Mouse (Mus musculus): ENCODE results near the gene Pjvk. TPM values are rescaled to one million over a fixed set of nuclear protein-coding genes. Genes with fewer than 3 reads are reported as not detected.
"Not testable (repeated sequence)": the region's sequence is repeated elsewhere in the genome, so short reads cannot be mapped to it uniquely, and the experiment has no call there.

Pjvk gene
- polyA plus RNA-seq (2012; rRNA removed), result 0.42 and 0.55 TPM in 2 replicates

DNA sequence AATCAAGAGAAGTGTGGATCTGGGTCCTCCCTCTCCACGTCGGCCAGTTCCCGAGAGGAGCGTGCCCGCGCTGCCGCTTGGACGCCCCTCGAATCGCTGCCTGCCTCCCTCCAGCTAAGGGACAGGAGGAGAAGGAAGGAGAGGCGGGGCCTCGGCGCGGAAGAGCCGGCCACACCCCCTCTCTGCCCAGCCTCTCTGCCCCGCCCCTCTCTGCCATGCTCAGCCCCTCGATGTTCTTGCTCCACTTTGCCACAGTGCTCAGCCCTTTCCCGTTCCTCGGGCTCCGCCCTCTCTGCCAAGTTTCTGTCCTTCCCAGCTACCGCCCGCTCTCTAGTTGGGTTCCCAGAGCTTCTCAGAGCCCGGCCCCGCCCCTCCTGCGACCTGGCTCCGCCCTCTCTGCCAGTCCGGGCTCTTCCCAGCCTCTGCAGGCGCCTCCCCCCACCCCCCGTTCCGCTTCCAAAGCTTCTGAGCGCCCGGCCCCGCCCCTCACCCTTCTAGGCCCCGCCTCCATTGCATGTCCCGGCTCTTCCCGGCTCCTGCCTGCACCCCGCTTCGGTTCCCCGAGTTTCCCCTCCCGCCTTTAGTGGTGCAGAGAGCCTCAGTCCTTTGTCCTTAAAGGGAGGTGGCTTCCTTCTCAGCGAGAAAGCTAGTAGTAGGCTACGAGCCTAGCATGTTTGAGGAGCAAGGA, at the start of gene Pjvk, which contains the start of gene Prkra:
TSS of gene Pjvk (plus strand) at position 594 of the 688 bp plus-strand sequence.
TSS of gene Prkra (minus strand) at position 133 of the 688 bp plus-strand sequence.
- DNase-seq (ENCODE audit: low read depth), result peak; percentile 100
- peak; percentile 44; the same call in 1 of the 2 replicates for TF ChIP-seq POLR2A (IDR thresholded peaks at IDR 0.05; ENCODE audit: borderline replicate concordance, extremely low read depth, insufficient read depth, insufficient read length, poor library complexity, severe bottlenecking)
- TF ChIP-seq CTCF (IDR thresholded peaks at IDR 0.05; ENCODE audit: borderline replicate concordance, extremely low read depth, insufficient read depth, insufficient read length), result no peak

DNA sequence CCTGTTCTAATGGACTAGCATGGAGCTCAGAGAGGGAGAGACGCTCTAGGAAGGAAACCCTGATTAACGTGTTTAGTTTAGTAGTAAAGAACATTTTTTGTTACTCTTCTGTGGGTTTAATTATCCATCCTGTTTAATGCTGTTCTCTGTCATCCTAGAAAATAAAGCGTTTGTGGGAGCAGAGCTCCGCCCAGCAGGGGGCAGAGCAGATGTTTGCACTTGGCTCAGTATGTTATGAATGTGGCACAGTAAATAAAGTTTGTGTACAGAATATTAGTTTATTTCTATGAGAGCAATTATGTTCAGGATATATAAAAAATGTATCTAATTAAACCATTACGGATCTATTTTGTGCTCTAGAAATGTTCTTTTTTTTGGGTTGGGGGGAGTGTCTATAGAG, 49.1 kb upstream of the Pjvk start:
- DNase-seq (ENCODE audit: low read depth), result peak; percentile 19
- TF ChIP-seq POLR2A (IDR thresholded peaks at IDR 0.05; ENCODE audit: borderline replicate concordance, extremely low read depth, insufficient read depth, insufficient read length, poor library complexity, severe bottlenecking) (no peak), CTCF (IDR thresholded peaks at IDR 0.05; ENCODE audit: borderline replicate concordance, extremely low read depth, insufficient read depth, insufficient read length) (peak; percentile 32; the same call in 1 of the 2 replicates)

DNA sequence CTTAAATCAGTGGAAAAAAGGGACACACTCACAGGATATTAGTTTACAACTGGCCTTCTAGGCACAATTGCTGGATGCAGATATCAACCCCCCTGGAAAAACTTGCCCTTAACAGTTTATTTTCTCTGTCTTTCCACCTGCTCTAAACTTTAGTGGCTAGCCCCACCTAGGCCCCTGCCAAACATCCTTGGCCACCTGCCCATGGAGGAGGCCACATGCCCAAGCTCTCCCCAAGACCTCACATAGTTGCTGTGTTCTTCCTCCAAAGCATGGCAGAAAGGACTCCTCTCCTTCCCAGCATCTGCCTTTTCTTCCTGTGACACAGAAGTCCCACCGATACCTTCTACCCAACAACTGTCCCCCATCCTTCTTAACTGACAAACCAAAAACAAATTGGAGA, 46.0 kb upstream of the Pjvk start:
- no peak for DNase-seq (ENCODE audit: low read depth)
- no peak for TF ChIP-seq POLR2A (IDR thresholded peaks at IDR 0.05; ENCODE audit: borderline replicate concordance, extremely low read depth, insufficient read depth, insufficient read length, poor library complexity, severe bottlenecking)
- no peak for TF ChIP-seq CTCF (IDR thresholded peaks at IDR 0.05; ENCODE audit: borderline replicate concordance, extremely low read depth, insufficient read depth, insufficient read length)

DNA sequence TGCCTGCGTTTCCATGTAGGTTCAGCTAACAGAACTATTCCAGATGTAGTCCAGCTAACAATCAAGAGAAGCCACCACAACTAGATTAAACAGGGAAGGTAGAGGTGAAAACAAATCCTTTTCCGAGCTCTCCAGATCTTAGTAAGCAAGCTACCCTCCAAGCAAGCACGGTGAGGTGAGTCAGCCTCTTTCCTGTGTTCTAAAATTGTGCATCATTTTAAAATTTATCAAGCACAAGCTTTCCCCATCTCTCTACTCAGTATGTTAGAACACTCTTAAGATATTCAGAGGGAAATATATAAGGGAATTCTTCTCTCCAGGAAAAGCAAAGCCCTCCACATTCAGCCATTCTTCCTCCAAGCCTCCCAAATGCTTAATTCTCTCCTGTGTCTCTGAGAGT, 41.6 kb upstream of the Pjvk start:
- no peak for DNase-seq (ENCODE audit: low read depth)
- TF ChIP-seq POLR2A (IDR thresholded peaks at IDR 0.05; ENCODE audit: borderline replicate concordance, extremely low read depth, insufficient read depth, insufficient read length, poor library complexity, severe bottlenecking), result no peak
- TF ChIP-seq CTCF (IDR thresholded peaks at IDR 0.05; ENCODE audit: borderline replicate concordance, extremely low read depth, insufficient read depth, insufficient read length), result no peak

DNA sequence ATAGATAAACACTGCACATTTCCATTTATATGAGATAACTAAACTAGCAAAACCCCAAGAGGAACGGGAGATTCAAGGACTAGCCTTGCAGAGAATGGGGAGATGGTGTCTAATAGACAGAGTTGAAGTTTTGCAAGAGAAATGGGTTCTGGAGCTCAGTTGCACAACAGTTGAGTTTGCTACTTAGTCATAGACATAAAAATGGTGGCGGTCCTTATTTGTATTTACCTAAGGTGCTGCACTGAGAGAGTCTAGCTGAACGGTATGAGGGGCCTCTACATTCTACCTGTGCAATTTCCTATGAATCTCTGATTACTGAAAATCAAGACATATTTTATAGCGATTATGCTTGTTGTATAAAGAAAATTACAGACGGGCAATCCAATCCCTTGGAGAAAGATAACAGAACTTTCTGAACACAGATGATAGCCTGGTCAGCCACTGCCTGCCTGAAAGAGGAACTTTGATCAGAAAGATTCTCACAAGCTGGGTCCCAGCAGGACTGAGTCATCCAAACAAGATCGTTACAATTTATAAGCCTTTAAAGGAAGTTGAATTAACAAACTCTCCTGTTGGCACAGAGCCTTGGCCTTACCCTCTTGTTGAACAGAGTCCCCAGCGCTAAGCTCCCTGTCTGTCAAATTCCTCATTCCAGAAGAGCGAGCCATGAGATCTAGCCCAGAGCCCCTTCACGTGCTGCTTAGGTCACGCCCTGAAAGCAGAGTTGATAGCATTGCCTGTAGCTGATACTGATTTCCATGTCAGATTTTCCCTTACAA, 37.8 kb upstream of the Pjvk start:
- no peak for TF ChIP-seq CTCF (IDR thresholded peaks at IDR 0.05; ENCODE audit: borderline replicate concordance, extremely low read depth, insufficient read depth, insufficient read length)
- no peak for TF ChIP-seq POLR2A (IDR thresholded peaks at IDR 0.05; ENCODE audit: borderline replicate concordance, extremely low read depth, insufficient read depth, insufficient read length, poor library complexity, severe bottlenecking)
- peak; percentile 25 for DNase-seq (ENCODE audit: low read depth)

DNA sequence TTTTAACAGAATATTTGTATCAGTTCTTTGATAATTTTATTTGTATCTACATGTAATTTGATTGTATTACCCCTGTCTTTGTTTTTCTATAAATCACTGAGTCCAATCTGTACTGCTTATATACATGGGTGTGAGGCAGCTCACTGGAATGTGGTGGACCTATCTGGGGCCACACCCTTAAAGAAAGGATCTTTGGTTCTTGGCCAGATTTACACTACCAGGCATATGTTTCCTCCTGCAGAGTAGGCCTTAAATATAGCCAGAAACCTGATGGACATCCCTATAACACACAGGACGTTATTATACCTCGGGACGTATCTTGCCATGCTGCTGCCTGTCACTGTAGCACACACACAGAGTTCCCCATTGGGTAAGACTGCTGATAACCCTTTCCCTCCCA, 36.3 kb upstream of the Pjvk start:
- no peak for DNase-seq (ENCODE audit: low read depth)
- TF ChIP-seq POLR2A (IDR thresholded peaks at IDR 0.05; ENCODE audit: borderline replicate concordance, extremely low read depth, insufficient read depth, insufficient read length, poor library complexity, severe bottlenecking) (no peak), CTCF (IDR thresholded peaks at IDR 0.05; ENCODE audit: borderline replicate concordance, extremely low read depth, insufficient read depth, insufficient read length) (no peak)

DNA sequence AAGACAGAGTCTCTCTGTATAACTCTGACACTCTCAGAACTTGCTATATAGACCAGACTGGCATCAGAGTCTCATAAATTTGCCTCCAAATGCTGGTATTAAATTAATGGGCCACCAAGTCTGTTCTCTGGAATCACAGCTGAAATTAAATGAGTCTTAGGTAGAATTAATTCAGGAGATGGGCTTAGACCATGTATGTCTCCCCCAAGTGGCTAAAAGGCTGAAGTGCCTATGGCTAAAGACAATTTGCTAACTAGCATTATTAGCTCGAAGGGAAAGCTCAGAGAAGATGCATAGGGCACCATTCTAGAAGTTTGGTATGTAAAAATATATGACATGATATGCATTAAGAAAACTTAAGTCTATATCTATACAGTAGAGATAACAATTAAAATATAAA, 30.2 kb upstream of the Pjvk start:
- peak; percentile 84 for DNase-seq (ENCODE audit: low read depth)
- TF ChIP-seq POLR2A (IDR thresholded peaks at IDR 0.05; ENCODE audit: borderline replicate concordance, extremely low read depth, insufficient read depth, insufficient read length, poor library complexity, severe bottlenecking), result no peak
- peak; percentile 57; the same call in 1 of the 2 replicates for TF ChIP-seq CTCF (IDR thresholded peaks at IDR 0.05; ENCODE audit: borderline replicate concordance, extremely low read depth, insufficient read depth, insufficient read length)

DNA sequence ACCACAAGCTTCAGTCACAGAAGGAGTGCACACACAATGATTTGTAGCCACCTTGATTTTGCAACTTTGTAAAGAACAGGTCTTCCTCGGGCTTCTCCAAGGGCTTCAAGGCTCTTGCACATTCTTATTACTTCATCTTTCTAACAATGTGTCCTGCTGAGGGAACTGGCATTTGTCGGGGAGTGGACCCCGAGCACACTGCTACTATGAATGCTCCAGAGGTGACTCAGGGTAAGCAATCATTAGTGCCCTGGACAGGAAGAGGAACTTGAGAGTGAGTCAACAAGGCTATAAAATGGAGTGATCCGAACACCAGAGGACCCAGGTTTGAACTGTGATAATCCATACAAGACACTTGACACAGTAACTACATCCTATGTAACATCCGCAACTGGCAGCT, 28.1 kb upstream of the Pjvk start:
- no peak for DNase-seq (ENCODE audit: low read depth)
- TF ChIP-seq POLR2A (IDR thresholded peaks at IDR 0.05; ENCODE audit: borderline replicate concordance, extremely low read depth, insufficient read depth, insufficient read length, poor library complexity, severe bottlenecking) (no peak), CTCF (IDR thresholded peaks at IDR 0.05; ENCODE audit: borderline replicate concordance, extremely low read depth, insufficient read depth, insufficient read length) (no peak)

DNA sequence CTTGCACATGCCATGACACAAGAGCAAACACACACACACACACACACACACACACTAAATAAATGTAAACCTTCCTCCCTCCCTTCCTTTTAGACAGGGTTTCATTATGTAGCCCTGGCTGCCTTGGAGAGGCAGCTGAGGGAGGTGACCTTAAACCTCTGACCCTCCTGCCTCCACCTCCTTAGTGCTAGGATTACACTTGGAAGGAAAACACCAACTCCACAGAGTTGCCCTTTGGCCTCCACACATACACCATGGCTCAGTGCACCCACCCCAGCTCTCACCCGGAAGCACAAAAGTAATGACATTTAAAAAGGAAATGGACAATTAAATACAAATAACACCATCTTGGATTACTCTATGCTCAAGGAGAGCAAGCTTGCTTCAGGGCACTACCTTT, 26.6 kb upstream of the Pjvk start:
- no peak for DNase-seq (ENCODE audit: low read depth)
- no peak for TF ChIP-seq POLR2A (IDR thresholded peaks at IDR 0.05; ENCODE audit: borderline replicate concordance, extremely low read depth, insufficient read depth, insufficient read length, poor library complexity, severe bottlenecking)

DNA sequence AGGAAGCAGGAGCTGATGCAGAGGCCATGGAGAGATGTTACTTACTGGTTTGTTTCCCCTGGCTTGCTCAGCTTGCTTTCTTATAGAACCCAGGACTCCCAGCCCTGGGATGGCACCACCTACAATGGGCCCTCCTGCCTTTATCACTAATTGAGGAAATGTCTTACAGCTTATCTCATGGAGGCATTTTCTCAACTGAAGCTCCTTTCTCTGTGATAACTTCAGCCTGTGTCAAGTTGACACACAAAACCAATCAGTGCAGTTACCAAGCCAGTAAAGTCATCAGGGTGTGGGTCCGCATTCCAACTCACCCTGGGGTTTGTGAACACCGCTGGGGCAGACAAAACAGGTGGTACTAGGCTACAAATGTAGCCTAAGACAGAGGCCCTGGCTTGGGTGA, 26.0 kb upstream of the Pjvk start:
- not testable (repeated sequence) for DNase-seq (ENCODE audit: low read depth)

DNA sequence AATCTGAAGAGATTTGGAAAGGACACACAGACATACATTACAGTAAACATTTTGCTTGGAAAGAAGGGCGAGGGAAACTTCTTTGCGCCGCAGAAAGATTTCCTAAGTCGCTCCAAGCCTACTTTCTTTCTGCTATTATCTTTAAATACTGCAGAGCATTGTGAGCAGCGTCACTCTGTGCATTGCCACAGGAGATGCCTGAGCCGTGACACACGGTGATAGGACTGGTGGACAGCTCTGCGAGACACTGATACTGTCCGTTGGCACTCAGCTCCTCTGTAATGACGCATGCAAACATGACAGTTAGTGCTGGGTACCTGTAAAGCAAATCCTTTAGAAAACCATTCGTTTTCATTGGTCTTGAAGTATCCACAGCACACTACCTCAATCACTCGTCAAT, 18.0 kb upstream of the Pjvk start:
- TF ChIP-seq POLR2A (IDR thresholded peaks at IDR 0.05; ENCODE audit: borderline replicate concordance, extremely low read depth, insufficient read depth, insufficient read length, poor library complexity, severe bottlenecking) (no peak), CTCF (IDR thresholded peaks at IDR 0.05; ENCODE audit: borderline replicate concordance, extremely low read depth, insufficient read depth, insufficient read length) (no peak)
- no peak for DNase-seq (ENCODE audit: low read depth)

DNA sequence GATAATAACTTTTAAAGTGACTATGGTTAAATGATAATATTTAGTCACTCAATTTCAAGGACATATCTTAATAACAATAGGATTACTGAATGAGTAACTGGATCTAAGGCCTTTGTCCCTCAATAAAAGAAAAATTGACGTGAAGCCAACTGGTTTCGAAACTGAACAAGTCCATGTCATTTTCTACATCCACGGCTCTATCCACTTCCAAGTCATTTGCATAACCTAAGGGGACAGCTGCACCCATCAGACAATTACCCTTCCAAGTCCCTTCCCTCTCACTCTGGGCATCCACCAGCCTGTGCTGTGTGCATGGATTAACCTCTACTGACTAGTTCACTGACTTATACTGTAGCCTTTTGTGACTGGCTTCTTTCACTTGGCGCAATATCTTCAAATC, 16.7 kb upstream of the Pjvk start:
- no peak for TF ChIP-seq CTCF (IDR thresholded peaks at IDR 0.05; ENCODE audit: borderline replicate concordance, extremely low read depth, insufficient read depth, insufficient read length)
- no peak for TF ChIP-seq POLR2A (IDR thresholded peaks at IDR 0.05; ENCODE audit: borderline replicate concordance, extremely low read depth, insufficient read depth, insufficient read length, poor library complexity, severe bottlenecking)
- peak; percentile 21 for DNase-seq (ENCODE audit: low read depth)
